Mouse (Mus musculus): ENCODE results near the gene Ranbp17. TPM values are rescaled to one million over a fixed set of nuclear protein-coding genes. Genes with fewer than 3 reads are reported as not detected.
A peak's percentile ranks its signal among the peaks of the same experiment; 100 is the strongest.

Gene Ranbp17
- polyA plus RNA-seq, 1 experiment from 2014 or later: 9.4 TPM

DNA sequence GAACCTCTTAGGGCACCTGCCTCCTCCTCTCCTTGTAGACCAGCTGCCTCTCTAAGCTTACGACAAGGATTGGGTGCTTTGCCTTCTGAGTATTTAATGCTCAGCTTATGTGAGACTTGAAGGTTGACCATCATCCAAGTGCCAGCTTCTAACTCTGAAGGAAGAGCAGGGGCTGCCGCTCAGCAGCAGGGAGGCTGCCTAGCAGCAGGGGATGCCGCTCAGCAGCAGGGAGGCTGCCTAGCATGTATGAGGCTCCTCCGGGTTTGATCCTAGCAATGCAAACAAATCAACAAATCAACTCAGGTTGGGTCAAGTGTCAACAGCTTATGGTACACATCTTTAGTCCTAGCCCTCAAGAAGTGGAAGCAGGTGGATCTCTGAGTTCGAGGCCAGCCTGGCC lies 281.5 kb downstream of the Ranbp17 start:
- Histone ChIP-seq H3K27me3 (replicated peaks) (no peaks in the 10 kb centered on the region), H3K4me2 (no peak overlapping the region), H3K9me3 (replicated peaks) (no peaks in the 10 kb centered on the region), H3K4me1 (peaks cover 15% of the 10 kb centered on the region), H3K27ac (replicated peaks) (no peak overlapping the region), H3K4me3 (replicated peaks) (no peak overlapping the region), H3K36me3 (no peaks in the 10 kb centered on the region), H3K9ac (replicated peaks) (no peak overlapping the region)
- WGBS: 63% methylated on average over 5 of the region's 5 CpGs
- no peak for ATAC-seq (ENCODE audit: low FRiP score)

DNA sequence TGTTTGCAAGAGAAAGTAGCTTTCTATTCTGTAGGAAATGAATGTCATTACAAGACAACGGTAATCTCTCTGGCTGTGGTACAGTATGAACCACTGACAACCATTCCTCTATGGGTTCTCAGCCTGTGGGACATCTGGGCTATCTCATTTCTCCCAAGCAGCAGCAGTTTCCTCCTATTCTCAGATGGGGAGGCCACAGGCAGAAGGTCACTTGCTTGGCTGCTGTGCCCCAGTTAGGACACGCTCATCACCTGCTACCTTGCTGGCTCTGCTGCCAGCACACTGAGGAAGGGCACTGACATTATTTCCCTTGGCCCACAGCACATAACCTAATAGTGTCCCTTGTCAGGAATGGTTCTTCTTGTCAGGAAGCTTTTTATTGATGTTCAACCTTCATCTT lies 285.4 kb downstream of the Ranbp17 start:
- H3K4me3 ChIP-seq (replicated peaks): no peak overlapping the region
- H3K9me3 ChIP-seq (replicated peaks): no peaks in the 10 kb centered on the region
- no peaks in the 10 kb centered on the region for H3K36me3 ChIP-seq
- H3K27me3 ChIP-seq (replicated peaks): no peaks in the 10 kb centered on the region
- H3K4me1 ChIP-seq: 0 out of 2 replicates have a peak, but pooled peaks cover 2% of the 10 kb centered on the region
- H3K9ac ChIP-seq (replicated peaks): no peak overlapping the region
- WGBS: 84% methylated on average over 2 of the region's 2 CpGs
- no peak overlapping the region for H3K4me2 ChIP-seq
- H3K27ac ChIP-seq (replicated peaks): no peak overlapping the region
- no peak for ATAC-seq (ENCODE audit: low FRiP score)

DNA sequence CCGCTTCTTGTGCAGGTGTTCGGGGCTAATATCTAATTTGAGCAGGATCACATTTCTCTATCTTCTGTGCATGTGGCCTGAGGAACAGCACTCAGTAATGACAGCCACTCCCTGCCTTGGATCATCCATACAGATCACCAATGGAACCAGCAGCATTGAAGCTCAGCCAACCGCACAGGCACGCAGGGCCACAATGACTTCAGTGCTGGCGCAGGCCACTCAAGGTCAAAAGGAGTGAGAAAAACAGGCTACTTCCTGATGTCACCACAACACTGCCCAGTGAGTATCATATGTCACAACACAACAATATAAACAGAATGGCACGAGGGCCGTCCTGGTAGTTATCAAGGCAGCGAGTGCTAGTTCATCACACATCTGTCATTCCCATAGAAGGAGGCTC lies 287.0 kb downstream of the Ranbp17 start:
- no peaks in the 10 kb centered on the region for H3K9me3 ChIP-seq (replicated peaks)
- no peak for ATAC-seq (ENCODE audit: low FRiP score)

DNA sequence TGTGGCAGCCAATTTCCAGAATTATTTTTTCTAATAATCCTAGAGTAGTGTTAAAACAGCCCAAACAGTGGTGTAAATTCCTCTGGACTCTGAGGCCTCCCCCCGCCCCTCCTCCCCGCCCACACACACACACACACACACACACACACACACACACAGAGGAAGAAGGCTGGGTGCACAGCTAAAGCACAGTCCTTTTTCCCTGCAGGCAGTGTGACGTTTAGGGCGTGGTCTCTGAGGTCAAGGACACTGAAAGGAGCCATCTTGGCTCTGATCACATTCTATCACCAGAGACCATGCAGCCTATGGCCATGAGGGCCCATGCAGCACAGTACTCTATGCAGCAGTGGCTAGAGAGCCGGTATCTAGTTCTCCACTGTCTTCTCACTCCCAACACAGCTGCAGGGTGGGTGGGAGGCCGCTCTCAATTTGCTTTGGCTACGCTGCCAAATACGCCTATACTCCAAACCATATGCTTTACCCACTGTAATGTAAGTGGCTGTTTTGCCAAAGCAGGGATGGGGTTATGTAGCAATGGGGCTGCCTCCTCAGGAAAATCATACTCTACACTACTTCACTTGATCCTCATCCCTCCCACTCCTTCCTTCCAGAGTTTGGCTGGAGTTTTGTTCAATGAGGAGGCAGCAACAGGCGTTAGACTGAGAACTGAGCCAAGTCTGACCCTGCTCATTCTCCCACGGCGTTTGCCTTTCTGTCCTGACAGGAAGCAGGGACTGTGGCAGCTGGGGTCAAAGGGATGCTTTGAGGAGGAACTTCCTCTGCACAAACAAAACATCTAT lies 291.8 kb downstream of the Ranbp17 start:
- 73% methylated on average over 11 of the region's 11 CpGs for WGBS
- Histone ChIP-seq H3K36me3 (no peaks in the 10 kb centered on the region), H3K9ac (replicated peaks) (no peak overlapping the region), H3K27ac (replicated peaks) (peak overlapping the region; percentile 45; the same call in 1 of the 2 replicates), H3K4me1 (peaks cover 34% of the 10 kb centered on the region), H3K9me3 (replicated peaks) (no peaks in the 10 kb centered on the region), H3K4me2 (no peak overlapping the region), H3K27me3 (replicated peaks) (no peaks in the 10 kb centered on the region), H3K4me3 (replicated peaks) (no peak overlapping the region)
- no peak for ATAC-seq (ENCODE audit: low FRiP score)

More for the DNA sequence above, 287.0 kb downstream of the Ranbp17 start:
- H3K9ac ChIP-seq (replicated peaks): no peak overlapping the region
- 81% methylated on average over 8 of the region's 8 CpGs for WGBS
- no peaks in the 10 kb centered on the region for H3K36me3 ChIP-seq
- H3K27ac ChIP-seq (replicated peaks): no peak overlapping the region
- H3K4me1 ChIP-seq: peaks cover 10% of the 10 kb centered on the region; the same call in 1 of the 2 replicates
- no peak overlapping the region for H3K4me3 ChIP-seq (replicated peaks)
- no peak overlapping the region for H3K4me2 ChIP-seq
- H3K27me3 ChIP-seq (replicated peaks): no peaks in the 10 kb centered on the region

DNA sequence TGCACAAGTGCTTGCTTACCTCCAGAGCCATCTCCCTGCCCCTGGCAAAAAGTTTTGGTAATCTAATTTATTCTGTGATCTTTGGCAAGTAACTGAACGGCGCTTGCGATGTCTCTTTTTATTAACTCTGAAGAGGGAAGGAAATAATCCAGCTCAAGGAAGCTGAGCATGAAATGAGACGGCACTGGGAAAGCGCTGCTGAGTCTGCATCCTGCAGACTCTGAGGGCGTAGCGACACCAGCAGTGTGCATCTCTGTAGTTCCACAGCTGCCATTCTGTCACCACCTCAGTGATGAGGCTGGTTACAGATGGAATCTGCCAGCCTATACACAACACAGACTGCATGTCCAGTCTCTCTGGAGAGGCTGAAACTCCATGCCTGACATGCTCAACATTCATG lies 292.8 kb downstream of the Ranbp17 start:
- WGBS: 48% methylated on average over 7 of the region's 7 CpGs
- ATAC-seq (ENCODE audit: low FRiP score): peak; percentile 51; the same call in 1 of the 2 replicates
- Histone ChIP-seq H3K4me2 (no peak overlapping the region), H3K4me3 (replicated peaks) (no peak overlapping the region), H3K9ac (replicated peaks) (no peak overlapping the region), H3K27me3 (replicated peaks) (no peaks in the 10 kb centered on the region), H3K4me1 (peaks cover 34% of the 10 kb centered on the region), H3K9me3 (replicated peaks) (no peaks in the 10 kb centered on the region), H3K36me3 (no peaks in the 10 kb centered on the region), H3K27ac (replicated peaks) (peak overlapping the region; percentile 18; the same call in 1 of the 2 replicates)

DNA sequence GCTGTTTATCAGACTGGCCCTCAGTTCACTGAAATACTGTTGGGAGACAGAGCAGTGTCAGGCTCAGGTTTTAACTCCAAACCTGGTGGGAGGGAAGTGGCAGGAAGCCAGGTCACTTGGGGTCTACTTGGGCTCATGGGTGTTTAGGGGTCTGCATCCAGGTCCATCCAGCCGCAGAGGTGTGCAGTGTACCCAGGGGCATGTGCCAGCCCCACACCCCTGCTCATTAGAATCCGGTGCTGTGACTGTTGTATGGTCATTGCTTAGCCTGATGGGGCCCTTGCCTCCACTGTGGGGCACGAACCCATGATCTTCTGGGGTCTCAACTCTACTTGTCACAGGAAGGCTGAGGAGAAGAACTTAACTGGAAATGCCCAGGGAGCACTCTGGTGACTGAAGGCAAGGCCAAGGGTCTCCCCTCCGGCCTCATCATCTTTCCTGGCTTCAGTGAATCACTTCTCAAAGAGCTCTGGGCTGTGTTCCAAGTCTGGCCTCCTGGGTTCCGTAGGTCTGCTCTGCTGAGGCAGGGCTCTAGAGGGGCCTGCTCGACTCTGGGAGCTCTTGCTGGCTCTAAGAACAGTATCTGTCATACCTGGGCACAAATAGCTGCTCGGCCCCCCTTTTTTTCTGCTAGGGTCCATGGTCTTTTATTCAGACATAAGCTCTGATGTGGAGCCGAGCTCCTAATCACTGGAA lies 296.0 kb downstream of the Ranbp17 start:
- H3K9me3 ChIP-seq (replicated peaks): no peaks in the 10 kb centered on the region
- WGBS: 61% methylated on average over 8 of the region's 8 CpGs

DNA sequence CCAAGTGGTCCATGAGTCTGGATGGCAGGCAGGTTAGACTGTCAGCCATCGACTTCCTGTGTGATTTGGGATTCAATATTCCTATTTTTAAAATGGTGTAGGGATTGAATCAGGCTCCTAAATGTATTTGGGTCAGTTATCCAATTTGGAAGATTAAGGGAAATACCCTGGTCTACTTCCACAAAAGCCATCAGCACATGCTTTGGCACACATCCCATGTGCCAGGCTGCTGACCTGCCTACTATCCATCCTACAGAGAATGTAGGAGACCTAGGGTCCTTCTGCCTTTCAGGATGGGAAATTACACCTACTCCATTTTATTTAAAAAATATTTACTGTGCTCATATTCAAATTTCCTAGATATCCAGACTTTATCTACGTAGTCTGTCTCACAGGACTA lies 306.1 kb downstream of the Ranbp17 start:
- H3K9me3 ChIP-seq (replicated peaks): no peaks in the 10 kb centered on the region
- peaks cover 46% of the 10 kb centered on the region for H3K27me3 ChIP-seq (replicated peaks)
- H3K36me3 ChIP-seq: no peaks in the 10 kb centered on the region
- 81% methylated on average over 2 of the region's 2 CpGs for WGBS
- no peak overlapping the region for H3K27ac ChIP-seq (replicated peaks)
- peak overlapping the region; percentile 56 for H3K4me2 ChIP-seq
- H3K9ac ChIP-seq (replicated peaks): no peak overlapping the region
- peak overlapping the region; percentile 47; the same call in 1 of the 2 replicates for H3K4me3 ChIP-seq (replicated peaks)
- no peak for ATAC-seq (ENCODE audit: low FRiP score)
- H3K4me1 ChIP-seq: peaks cover 25% of the 10 kb centered on the region

More for the DNA sequence above, 296.0 kb downstream of the Ranbp17 start:
- no peak for ATAC-seq (ENCODE audit: low FRiP score)
- Histone ChIP-seq H3K4me3 (replicated peaks) (no peak overlapping the region), H3K27me3 (replicated peaks) (no peaks in the 10 kb centered on the region), H3K4me1 (peaks cover 34% of the 10 kb centered on the region), H3K27ac (replicated peaks) (no peak overlapping the region), H3K9ac (replicated peaks) (no peak overlapping the region), H3K36me3 (no peaks in the 10 kb centered on the region), H3K4me2 (no peak overlapping the region)

DNA sequence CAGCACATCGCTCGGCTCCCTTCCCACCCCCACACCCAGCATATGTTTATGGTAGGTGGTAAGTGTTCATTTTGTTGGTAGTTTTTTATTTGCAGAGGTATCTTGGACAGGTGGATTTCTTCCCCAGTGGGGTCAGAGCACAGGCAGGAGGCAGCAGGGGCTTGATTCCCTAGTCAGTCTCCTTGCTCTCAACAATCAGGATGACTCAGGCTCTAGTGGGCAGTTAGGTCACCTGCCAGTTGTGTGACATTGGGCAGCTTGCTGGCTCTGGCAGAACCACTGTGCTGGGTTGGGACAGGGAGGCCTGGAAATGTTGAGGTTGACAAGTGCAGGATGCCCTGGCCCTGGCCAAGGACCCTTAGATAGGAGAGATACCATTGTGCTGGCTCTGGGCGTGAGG lies 308.6 kb downstream of the Ranbp17 start:
- peak overlapping the region; percentile 81 for H3K27ac ChIP-seq (replicated peaks)
- H3K27me3 ChIP-seq (replicated peaks): peaks cover 54% of the 10 kb centered on the region
- ATAC-seq (ENCODE audit: low FRiP score): no peak
- peak overlapping the region; percentile 47 for H3K4me3 ChIP-seq (replicated peaks)
- no peaks in the 10 kb centered on the region for H3K36me3 ChIP-seq
- 14% methylated on average over 3 of the region's 3 CpGs for WGBS
- H3K4me1 ChIP-seq: peaks cover 48% of the 10 kb centered on the region
- H3K9ac ChIP-seq (replicated peaks): peak overlapping the region; percentile 42
- H3K4me2 ChIP-seq: peak overlapping the region; percentile 56
- no peaks in the 10 kb centered on the region for H3K9me3 ChIP-seq (replicated peaks)

DNA sequence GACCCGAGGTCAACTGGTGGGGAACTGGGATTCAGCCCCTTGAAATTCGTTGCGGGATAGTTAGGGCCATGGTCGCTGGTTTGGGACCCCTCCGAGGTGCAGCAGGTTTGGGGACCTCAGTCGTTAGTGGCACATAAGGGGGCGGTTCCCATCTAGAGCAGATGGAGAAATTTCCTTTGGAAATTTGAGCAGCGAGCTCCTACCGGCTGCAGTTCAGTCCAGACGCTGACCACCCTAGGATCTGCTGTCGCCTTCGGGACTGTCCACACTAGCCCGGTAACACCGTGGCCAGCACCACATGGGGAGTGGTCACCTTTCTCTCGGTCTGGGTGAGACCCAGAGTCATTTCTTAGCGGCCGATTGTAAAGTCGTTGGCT lies 309.2 kb downstream of the Ranbp17 start:
- Histone ChIP-seq H3K9ac (replicated peaks) (peak overlapping the region; percentile 40), H3K27me3 (replicated peaks) (peaks cover 55% of the 10 kb centered on the region), H3K4me3 (replicated peaks) (peak overlapping the region; percentile 47), H3K9me3 (replicated peaks) (no peaks in the 10 kb centered on the region), H3K27ac (replicated peaks) (peak overlapping the region; percentile 81), H3K36me3 (no peaks in the 10 kb centered on the region), H3K4me1 (peaks cover 45% of the 10 kb centered on the region), H3K4me2 (peak overlapping the region; percentile 56)
- under 1% methylated on average over 18 of the region's 18 CpGs for WGBS
- no peak for ATAC-seq (ENCODE audit: low FRiP score)

DNA sequence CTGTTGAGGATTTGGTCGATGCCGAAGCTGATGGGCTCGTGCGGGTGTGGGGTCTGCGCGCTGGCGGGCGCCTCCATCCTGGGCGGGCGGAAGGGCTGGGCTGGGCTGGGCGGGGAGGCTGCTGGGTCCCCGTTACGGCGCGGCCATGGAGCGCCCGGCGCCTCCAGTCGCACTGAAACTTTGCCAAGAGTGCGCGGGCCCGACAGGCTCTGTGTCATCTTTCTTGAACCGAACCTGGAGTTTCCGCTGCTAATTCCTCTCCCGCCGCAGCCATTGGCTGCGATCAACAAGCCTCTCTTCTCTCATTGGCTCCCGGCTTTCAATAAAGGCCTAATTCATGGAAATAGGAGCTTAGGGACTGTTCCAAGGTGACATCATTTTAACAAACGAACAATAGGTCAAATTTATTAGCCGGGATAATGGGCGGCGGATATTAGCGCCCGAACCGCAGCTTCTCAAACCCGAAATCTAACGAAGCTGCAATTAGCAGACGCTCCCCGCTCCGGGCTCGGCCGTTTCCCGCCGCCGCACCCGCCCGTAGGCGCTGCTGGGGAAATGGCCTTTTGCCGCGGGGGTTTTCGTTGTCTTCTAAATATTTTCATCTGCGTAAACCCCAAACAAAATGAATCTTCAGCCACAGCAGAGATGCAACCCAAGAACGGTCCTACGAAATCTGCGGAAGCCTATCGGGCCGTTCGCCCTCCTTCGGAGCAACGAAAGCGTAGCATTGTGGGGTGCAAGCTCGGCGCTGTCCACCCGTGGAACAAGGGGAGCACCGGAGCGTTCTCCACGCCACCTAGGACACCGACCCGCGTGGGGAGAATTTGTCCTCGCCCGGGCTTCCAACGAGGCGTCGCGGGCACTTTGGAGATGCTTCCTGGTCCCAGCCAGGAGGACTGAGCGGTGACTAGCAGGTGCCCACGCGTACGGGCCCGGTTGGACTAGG lies 309.9 kb downstream of the Ranbp17 start, which contains the start of gene Tlx3:
Gene Tlx3, minus strand, starts transcription at position 207 of the 946 bp plus-strand sequence.
- H3K4me1 ChIP-seq: peaks cover 43% of the 10 kb centered on the region
- peak within 1 kb of the TSS; percentile 47 for H3K4me3 ChIP-seq (replicated peaks)
- no peaks in the 10 kb centered on the region for H3K9me3 ChIP-seq (replicated peaks)
- no peaks in the 10 kb centered on the region for H3K36me3 ChIP-seq
- H3K9ac ChIP-seq (replicated peaks): peak within 1 kb of the TSS; percentile 53
- peak; percentile 75 for ATAC-seq (ENCODE audit: low FRiP score)
- H3K27me3 ChIP-seq (replicated peaks): peaks cover 62% of the 10 kb centered on the region
- H3K27ac ChIP-seq (replicated peaks): peak within 1 kb of the TSS; percentile 90
- under 1% methylated on average over 81 of the region's 81 CpGs for WGBS
- H3K4me2 ChIP-seq: peak within 1 kb of the TSS; percentile 56

DNA sequence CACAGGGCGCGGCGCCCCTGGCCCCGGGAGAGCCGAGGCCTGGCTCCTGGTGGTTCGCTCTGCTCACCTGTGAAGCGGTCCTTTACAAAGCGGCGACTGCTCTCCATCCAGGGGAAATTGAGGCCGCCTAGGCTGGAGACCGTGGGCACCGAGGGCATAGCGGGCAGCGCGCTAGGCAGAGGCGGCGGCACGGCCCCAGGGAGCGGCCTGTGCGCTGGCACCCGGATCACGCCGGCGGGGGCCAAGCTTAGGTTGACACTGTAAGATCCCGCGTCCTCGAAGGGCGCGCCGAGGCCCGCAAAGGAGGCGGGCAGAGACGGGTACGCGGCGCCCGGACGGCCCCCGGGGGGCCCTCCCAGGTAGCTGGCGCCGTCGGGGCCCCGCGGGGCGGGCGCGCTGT lies 310.6 kb downstream of the Ranbp17 start:
- Histone ChIP-seq H3K9me3 (replicated peaks) (no peaks in the 10 kb centered on the region), H3K4me1 (peaks cover 38% of the 10 kb centered on the region), H3K36me3 (no peaks in the 10 kb centered on the region), H3K27me3 (replicated peaks) (peaks cover 64% of the 10 kb centered on the region), H3K4me3 (replicated peaks) (peak overlapping the region; percentile 47), H3K9ac (replicated peaks) (peak overlapping the region; percentile 53), H3K27ac (replicated peaks) (peak overlapping the region; percentile 90), H3K4me2 (peak overlapping the region; percentile 56)
- WGBS: under 1% methylated on average over 42 of the region's 47 CpGs
- peak; percentile 5 for ATAC-seq (ENCODE audit: low FRiP score)
